Mouse (Mus musculus) urinary bladder, postnatal 4 days (tissue): ENCODE measurements around the gene Omt2b.

Experiments
- DNase-seq, 2 experiments: peaks; one replicate each; pipeline ENCODE4 v3.0.0; 2021 to 2022; ENCODE audit warnings: low spot score in 2 of 2

Gene Omt2b

DNA sequence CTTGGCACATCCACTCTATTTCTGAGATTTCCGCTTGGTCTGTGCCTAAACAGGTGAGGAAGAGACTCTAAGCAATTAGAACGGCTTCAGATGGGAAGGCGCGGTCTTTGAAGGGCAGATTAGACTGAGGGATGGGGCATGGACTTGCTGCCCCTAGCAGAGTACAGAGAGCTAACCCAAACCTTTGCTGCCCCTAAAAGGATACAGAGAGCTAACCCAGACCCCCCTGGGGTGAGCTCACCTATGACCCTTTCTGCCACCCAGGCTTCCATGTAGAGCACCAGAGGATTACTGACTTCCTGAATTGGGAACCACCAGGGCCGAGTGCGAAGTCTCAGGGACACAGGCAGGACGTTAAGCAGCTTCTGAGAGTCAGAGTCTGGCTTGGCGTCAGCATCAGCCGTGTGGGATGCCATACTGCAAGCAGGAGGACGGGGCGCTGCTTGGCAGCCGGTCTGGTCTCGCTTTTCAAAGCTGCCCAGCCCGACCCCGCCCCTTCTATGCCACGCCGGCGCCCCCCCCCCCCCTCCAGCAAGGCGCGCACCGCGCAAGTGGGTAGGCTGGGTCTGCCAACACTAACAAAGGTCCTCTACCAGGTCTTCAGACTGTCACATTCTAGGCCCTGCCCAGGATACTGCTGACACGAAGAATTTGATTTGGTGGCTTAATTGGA lies 50.9 kb downstream of the Omt2b start, which contains the start of gene Ooep:
Gene Ooep (minus strand): TSS at position 613 of the 673 bp plus-strand sequence.
- no peak for DNase-seq
